Mouse (Mus musculus) T-helper 17 cell (primary cell): ENCODE measurements around the gene Nup214.

Source experiments
- in situ Hi-C, 2 experiments: fragments of 300-600 bp; cut with MboI, MseI; formaldehyde crosslinking; loops; 1 replicate in 1 of 2; 2 replicates in 1 of 2; pipeline ENCODE4 v1.15.1; 2025; ENCODE audit warnings: high pct_unique_total_duplicates in 2 of 2

Gene Nup214

DNA sequence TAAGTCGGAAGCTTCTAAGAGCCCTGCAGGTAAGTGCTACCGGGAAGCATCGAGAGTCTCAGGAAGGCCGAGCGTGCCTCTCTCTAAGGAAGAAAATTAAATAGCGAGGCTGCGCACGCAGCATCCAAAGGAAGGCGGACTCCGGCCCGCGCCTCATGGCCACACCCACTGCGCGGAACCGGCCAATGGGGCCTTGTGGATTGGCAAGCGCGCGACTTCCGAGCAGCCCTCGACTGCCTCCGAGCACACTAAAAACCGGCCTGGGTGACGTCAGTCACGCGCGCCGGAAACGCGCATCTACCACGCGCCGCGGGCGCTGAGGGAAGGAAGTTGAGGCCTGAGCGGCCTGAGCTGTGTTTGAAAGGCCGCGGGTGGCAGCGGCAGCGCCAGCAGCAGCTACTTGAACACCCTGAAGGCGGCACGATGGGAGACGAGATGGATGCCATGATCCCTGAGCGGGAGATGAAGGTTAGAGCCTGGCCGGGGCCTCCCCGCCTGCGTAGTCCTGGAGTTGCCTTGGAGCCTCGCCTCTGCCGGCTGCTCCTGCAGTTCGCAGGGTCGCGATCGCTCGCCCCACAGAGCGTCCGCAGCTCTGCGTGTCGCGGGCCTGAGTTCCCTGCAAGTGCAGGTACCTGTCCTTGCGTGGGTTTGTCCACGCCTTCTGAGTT, at the start of gene Nup214:
Gene Nup214 (plus strand): TSS at position 296 of the 668 bp plus-strand sequence.
- in situ Hi-C loops = no loop called here

DNA sequence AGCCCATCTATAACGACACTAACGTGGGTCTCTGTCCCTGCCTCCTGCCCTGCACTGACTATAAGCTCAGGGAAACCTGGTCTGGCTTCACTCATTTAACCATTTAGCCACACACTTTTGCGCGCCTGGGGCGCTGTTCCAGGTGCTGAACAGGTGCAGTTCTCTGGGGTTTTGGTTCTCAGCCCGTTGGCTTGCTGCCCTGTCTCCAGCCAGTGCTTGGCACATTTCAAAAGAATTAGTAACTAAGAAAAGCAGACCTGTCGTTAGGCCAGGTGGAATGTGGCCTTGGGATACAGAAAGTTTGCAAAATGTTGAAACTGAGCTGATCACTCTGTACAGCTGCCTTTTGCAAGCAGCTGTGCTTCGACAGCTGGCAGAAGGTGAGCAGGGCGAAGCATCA, 49.4 kb upstream of the Nup214 start:
- in situ Hi-C loops = no loop called here

DNA sequence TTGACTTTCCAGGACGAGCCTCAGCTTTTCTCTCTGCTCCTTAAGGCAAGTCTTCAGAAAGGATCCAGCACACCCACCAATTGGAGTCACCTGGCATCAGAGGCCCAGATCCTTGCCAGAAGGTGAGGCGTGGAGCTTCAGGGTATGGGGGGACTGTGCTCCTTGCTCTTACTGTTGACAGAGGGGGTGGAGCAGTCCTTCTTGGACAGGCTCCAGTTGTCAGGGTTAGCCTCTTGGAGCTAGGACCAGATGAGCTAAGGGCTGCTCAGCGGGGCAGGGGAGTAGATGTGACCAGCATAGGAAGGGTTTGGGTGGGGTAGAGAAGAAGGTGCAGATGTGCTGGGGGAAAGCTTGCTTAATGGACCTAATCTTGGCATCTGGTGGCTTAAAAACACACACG, 48.3 kb upstream of the Nup214 start:
- in situ Hi-C loops = no loop called here

DNA sequence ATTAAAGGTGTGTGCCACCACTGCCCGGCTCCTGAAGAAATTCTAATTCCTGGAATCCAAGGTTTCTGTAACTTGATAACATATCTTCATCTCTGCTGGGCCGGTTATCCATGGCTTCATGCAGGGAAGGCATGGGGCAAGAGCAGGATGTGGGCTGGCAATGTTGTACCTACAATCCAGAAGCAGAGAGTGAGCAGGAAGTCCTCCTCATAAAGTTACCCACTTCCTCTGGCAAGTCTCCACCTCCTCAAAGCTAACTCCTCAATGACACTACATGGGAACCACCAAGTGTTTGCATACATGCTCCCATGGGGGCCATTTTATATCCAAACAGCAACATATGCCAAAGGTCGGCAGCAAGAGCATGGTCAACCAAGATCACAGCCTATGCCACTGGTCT, 44.6 kb upstream of the Nup214 start:
- in situ Hi-C loops = loop anchor here in 1 of 2 experiments (10.0 kb wide), 1 partner anchor 715 kb away; the partner anchor contains the start of gene Eng

DNA sequence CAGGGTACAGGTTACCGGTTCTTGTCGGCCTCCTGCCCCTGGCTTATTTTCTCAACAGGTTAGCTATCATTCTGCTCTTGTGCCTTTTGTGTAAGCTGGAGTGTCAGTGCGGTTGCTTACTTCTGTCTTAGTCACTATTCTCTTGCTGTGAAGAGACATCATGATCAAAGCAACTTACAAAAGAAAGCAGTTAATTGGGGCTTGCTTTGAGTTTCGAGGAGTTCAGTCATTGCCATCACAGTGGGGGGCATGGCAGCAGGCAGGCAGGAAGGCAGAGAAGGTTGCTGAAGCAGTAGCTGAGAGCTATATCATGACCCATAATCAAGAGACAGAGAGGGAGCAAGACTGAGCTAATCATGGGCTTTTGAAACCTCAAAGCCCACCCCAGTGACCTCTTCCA, 39.7 kb upstream of the Nup214 start:
- in situ Hi-C loops = loop anchor here in 1 of 2 experiments (10.0 kb wide), 1 partner anchor 710 kb away; the partner anchor contains the start of gene Eng

DNA sequence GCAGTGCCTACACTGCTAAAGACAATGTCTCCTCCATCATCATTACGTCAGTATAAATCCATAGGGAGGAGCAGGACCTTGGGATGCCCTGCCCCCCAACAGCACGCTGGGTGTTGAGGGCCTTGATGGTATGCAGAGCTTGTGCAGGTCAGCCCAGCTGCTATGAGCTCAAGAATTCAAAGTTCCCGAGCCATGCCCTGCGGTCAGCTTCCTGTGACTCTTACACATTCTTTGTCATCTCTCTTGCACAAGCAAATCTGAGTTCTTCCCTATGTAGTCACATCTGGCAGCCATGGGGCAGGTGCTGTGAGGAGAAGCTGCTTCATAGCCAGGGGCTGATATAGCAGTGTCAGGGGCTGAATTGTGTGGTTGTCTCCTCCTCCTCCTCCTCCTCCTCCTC, 39.2 kb upstream of the Nup214 start:
- in situ Hi-C loops = loop anchor here in 1 of 2 experiments (10.0 kb wide), 1 partner anchor 710 kb away; the partner anchor contains the start of gene Eng

DNA sequence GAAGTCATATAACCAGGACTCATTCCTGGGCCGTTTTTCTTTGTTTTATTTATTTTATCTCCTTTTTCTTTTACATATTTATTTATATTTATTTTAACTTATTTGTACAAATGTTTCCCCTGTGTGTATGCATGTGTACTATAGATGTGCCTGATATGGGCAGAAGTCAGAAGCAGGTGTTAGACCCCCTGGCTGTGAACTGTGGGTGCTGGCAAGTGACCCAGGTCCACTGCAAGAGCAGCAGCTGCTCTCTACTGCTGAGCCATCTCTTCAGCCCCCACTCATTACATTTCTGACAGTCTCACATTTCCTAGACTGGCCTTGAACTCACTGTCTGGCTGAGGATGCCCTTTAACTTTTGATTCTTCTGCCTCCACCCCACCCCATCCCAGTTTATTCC, 35.9 kb upstream of the Nup214 start:
- in situ Hi-C loops = loop anchor here in 1 of 2 experiments (10.0 kb wide), 1 partner anchor 707 kb away; the partner anchor contains the start of gene Eng

DNA sequence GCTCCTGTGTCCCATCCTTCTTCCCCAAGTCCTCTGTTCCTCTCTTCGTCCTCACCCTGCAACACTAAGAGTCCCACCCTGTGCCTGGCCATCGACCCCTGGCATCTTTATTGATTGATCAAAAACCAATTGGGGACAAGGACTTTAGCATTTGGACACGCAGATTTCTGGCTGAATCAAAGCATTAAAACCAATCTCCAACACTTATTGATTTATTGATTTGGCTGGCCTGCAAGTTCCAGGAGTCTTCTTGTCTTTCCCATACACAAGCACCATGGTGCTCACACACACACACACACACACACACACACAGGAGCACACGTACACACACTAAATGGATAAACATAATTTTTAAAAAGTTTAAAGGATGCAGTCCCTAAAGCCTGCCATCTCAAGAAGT, 31.2 kb upstream of the Nup214 start:
- in situ Hi-C loops = no loop called here

DNA sequence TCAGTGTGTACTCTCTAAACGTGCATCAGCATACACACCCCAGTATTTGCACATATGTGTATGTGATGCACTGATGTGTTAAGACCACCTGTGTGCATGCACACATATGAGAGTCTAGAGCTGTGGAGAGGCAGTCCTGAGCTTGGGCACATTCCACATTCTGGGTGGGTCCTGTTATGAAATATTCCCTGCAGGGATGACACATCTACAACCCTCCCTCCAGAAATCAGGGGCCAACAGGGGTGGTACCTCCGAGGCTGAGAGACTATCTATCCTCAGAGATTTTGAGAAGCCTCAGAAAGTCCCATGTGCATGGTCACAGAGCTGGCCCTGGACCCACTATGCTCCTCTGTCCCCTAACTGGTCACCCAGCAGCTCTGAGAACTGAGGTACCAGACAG, 28.7 kb upstream of the Nup214 start:
- in situ Hi-C loops = no loop called here

DNA sequence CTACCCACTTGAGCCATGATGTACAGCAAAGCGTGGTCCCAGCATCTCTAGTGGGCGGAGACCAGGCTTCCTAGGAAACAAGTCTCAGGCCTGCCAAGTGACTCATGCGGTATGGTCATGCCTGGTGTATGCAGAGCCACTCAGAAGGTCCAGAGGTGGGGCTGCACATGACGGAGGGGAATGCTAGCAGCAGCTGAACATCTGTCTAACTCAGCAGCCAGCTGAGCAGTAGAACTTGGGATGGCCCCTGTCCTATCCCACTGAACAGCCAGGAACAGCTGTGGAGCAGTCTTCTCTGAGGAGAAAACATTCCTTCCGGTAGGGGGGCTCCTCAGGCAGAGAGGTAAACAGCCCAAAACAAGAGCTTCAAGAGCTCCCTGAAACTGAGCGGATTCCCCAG, 25.8 kb upstream of the Nup214 start:
- in situ Hi-C loops = no loop called here

DNA sequence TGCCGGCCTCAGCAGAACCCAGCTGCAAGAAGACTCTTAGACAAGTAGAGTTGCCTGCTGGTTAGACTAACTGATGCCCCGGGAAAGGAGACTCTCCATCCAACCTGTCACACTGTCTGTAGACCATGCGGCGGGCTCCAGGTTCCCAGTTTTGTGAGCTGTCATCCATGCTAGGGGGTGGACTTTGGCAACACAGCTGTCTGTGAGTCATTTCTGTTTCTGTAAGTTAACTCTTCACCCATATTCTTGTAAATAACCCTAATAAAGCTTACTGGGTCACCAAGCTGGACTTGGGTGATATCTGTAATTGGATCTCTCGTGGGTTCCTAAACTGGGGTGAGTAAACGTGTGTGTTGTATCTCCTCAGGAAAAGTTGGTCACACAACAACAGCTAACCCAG, 25.4 kb upstream of the Nup214 start:
- in situ Hi-C loops = no loop called here

DNA sequence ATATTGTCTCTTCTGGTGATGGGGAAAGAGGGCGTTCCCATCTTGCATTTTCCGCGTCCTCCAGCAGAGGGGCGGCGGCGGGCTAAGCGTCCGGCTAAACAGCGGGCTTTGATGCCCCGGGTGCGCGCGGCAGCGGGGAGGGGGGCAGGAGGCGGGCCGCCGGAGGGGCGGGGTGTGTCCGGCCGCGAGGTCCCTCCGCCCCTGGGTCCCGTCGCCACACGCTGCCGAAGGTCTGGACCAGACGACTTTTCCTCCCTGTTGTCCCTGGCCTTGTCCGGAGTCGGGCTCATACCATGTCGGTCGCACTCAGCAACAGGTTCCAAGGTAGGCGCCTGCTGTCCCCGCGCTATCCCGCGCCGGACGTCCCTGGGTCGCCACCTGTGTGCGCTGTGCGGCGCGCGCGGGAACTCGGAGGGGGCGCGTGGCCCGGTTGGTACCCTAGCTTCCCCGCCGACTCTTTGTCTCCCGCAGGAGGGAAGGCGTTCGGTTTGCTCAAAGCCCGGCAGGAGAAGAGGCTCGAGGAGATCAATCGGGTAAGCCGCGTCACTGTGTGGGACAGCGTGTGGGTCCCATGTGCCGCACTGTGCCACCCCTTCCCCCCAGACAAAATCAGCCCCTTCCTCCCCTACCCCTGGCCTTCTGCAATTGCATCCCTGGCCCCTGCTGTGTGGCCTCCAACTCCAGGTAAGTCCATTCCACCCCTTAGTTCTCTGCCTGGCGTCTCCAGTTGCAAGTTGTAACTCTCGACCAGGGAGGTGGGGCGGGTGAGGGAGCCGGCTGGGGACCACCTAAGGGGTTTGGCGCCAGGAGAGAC, 24.0 kb upstream of the Nup214 start, which contains the start of gene Aif1l:
Gene Aif1l (plus strand): TSS at position 82 of the 814 bp plus-strand sequence.
- in situ Hi-C loops = loop anchor here (5.0 kb wide), 2 partner anchors 83 to 182 kb away; no protein-coding TSS in a partner anchor

DNA sequence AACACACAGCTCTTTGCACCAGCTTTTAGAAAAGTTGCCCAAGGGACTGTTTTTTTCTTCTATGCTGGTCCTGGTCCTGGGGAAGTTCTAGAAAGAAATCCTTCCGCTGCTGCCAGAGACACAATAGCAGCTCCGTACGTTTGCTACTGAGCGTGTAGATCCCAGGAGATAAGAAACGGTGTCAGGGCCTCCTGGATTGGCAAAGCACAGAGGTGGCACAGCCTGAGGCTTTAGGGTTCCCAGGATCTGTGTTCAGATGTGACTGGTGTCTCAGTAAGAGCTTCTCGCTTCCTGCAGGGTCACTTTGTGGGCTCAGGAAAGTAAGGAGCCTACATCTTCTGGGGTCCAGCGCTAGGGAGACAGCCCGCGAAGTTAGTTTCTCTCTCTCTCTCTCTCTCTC, 23.3 kb upstream of the Nup214 start:
- in situ Hi-C loops = loop anchor here (5.0 kb wide), 2 partner anchors 84 to 181 kb away; no protein-coding TSS in a partner anchor

DNA sequence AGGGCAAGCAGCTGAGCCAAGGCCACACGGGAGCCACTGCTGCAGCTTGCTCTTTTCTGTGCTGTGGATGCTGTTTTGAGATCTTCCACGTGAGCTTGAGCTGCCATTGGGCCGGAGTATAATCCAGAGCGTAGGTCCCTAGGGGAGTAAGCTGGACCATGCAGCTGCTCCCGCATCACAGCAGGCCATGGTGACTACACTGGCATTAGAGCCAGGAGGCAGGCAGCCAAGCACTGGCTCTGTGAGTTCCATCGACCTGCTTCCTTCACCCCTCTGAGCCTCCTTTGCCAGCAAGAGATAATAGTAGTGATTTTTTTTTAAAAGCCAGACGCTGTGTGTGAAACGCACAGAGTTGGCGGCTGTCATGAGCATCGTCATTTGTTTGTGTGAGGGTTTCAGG, 22.0 kb upstream of the Nup214 start:
- in situ Hi-C loops = loop anchor here (5.0 kb wide), 2 partner anchors 85 to 180 kb away; no protein-coding TSS in a partner anchor

DNA sequence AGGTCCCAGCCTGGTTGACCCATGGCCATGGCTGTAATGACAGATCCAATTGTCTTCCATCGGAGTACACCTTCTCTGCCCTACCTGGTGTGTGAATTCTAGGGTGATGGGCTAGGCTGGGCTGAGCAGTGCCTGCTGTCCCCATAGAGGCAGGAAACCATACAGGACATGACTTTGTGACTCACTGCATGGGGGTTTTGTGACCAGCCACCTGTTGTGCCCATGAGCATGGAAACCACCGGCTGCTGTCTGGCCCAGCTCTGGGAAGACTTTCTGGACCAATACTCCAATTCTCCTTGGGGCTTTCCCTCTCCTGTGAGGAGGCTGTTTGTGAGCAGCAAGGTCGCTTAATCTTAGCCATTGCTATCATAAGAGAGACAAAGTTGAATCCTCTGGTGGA, 21.5 kb upstream of the Nup214 start:
- in situ Hi-C loops = loop anchor here (5.0 kb wide), 2 partner anchors 85 to 180 kb away; no protein-coding TSS in a partner anchor

DNA sequence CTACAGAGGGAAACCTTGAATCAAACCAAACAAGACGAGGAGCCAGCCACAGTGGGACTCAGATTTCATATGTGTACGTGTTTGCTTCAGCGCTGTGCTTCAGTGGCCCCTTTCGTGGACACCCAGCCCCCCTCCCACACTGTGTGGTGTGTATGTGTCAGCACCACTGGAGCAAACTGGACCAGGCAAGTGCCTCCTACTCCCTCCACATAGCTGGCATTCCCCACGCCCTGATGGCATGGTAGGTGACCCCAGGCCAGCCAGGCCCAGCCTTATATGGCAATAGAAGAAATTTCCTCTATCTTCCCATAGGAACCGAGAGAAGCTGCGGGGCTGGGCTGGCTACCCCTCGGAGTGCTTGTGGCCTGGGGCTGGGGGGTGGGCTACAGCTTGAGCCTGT, 20.5 kb upstream of the Nup214 start:
- in situ Hi-C loops = loop anchor here (5.0 kb wide), 2 partner anchors 86 to 179 kb away; no protein-coding TSS in a partner anchor

DNA sequence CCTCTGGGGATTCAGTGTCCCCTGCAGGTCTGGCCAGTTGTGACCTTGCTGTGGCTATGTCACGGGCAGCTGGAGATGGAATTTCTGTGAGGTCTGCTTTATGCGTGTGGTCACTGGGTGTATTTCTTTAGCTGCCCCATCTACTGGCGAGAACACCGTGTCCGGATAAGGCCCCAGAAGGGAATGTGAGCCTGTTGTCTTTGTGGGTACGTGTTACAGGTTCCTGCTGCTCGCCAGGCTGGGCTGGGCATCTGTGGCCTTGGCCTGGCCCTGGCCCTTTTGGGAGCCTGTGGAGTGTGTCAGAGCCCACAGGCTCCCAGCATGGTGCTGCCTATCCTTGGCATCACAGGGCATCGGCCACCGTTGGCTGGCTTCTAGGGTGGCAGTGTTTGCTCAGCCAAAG, 19.5 kb upstream of the Nup214 start:
- in situ Hi-C loops = loop anchor here (5.0 kb wide), 2 partner anchors 87 to 178 kb away; no protein-coding TSS in a partner anchor

DNA sequence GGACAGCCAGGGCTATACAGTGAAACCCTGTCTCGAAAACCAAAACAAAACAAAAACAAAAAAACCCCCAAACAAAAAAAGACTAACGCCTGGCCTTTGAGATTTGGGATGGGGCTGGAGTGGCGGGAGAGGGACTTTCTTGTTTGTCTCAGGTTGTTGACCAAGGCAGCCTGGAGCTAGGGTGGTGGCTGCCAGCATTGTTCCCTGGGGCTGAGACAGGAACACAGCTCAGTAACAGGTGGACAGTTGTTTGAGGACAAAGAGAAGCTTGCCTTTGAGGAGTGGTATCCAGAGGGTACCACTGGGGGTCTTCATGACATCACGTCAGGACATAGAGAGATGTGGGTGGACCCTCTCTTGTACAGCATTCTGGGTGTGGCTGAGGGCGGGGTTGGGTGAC, 18.6 kb upstream of the Nup214 start:
- in situ Hi-C loops = no loop called here

DNA sequence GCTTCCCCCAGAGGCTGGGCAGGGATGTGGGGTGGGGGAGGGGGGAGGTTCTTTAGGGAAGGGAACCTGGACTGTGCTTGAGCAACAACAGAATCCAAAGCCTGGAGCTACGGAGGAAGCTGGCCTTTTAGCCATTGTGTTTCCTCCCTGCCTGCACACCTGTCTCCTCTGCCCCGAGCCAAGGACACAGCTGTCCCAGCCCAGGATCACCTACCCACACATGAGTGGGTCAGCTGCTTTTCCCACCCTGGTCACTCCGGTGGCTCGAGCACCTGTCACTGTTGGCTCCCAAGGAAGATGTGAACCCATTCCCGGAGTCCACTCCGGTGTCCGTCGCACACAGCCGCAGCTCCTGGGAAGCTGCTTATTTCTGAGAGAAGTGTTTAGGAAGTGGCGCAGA, 17.0 kb upstream of the Nup214 start:
- in situ Hi-C loops = no loop called here

DNA sequence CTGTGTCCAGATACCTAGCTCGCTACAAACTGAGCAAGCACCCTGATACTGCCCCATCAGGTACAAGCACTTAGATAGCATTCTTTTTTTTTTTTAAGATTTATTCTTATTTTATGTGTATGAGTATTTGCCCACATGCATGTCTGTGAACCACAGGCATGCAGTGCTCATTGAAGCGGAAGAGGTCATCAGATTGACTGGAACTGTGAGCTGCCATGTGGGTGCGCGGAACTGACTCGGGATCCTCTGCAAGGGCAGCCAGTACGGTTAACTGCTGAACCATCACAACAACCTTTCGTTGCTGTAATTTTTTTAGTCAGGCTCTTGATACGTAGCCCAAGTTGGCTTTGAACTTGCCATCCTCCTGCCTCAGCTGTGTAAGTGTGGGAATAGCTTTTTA, 13.2 kb upstream of the Nup214 start:
- in situ Hi-C loops = no loop called here

DNA sequence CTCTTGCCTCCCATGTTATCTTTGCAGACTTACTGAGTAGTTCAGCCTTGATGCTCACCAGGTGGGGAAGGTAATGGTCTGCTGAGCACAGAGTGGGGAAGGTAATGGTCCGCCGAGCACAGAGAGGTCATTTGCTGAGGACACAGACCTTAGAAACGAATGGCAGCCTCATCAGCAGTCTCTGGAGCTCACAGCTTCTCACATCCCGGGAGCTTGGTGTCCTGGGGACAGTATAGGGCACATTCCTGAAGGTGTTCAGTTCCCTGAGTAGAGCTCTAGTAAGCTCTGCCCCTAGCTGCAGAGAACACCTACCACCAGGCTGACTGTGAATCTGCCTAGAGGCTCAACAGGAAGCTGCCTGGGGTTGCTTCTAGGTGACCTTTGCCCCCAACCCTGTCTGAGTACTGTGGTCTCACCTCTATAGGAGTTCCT, 12.4 kb upstream of the Nup214 start:
- in situ Hi-C loops = no loop called here
